In genomic region chr14:105542486-105543145, GRCm38 (mm10) we compare ENCODE assay signal across 8 mouse cellular contexts.
DNase-seq lines count a peak whose midpoint lies in the region; ATAC-seq and TF ChIP-seq lines count a peak whose summit lies in the region.

No protein-coding gene starts in this region.

- no peak overlapping the region for H3K9ac ChIP-seq in intestine, embryonic 14.5 days (ENCODE audit: low read length)
- no peak overlapping the region for H3K9ac ChIP-seq in intestine, postnatal 0 days (ENCODE audit: low read depth, low read length)
- H3K9ac ChIP-seq in forebrain, embryonic 13.5 days = peak overlapping the region; percentile 48

- H3K4me2 ChIP-seq in intestine, embryonic 14.5 days (ENCODE audit: low read length) = no peak overlapping the region
- no peak overlapping the region for H3K4me2 ChIP-seq in intestine, postnatal 0 days (replicated peaks; ENCODE audit: low read depth)
- H3K4me2 ChIP-seq in forebrain, embryonic 13.5 days = peak overlapping the region; percentile 57

- no peak overlapping the region for H3K27ac ChIP-seq in intestine, embryonic 14.5 days (ENCODE audit: low read depth)
- no peak overlapping the region for H3K27ac ChIP-seq in intestine, postnatal 0 days (ENCODE audit: low read depth, low read length)
- no peak overlapping the region; the same call in 1 of the 2 replicates for H3K27ac ChIP-seq in forebrain, embryonic 13.5 days
- peak overlapping the region; percentile 74 for H3K27ac ChIP-seq in midbrain, embryonic 10.5 days (replicated peaks)

- no peaks in the 10 kb centered on the region for H3K27me3 ChIP-seq in intestine, embryonic 14.5 days (replicated peaks; ENCODE audit: control insufficient read depth, insufficient read depth, low read length)
- no peaks in the 10 kb centered on the region; the same call in 1 of the 2 replicates for H3K27me3 ChIP-seq in intestine, postnatal 0 days (replicated peaks; ENCODE audit: control insufficient read depth, insufficient read depth, low read length)
- H3K27me3 ChIP-seq in forebrain, embryonic 13.5 days = 0 out of 2 replicates have a peak, but pooled peaks cover 4% of the 10 kb centered on the region
- H3K27me3 ChIP-seq in midbrain, embryonic 10.5 days (ENCODE audit: low read depth, poor library complexity, severe bottlenecking) = peaks cover 38% of the 10 kb centered on the region

- no peak overlapping the region for H3K4me3 ChIP-seq in intestine, embryonic 14.5 days (ENCODE audit: low read depth, low read length)
- H3K4me3 ChIP-seq in intestine, postnatal 0 days (ENCODE audit: low read depth, low read length) = no peak overlapping the region
- H3K4me3 ChIP-seq in forebrain, embryonic 13.5 days = peak overlapping the region; percentile 25
- peak overlapping the region; percentile 43 for H3K4me3 ChIP-seq in midbrain, embryonic 10.5 days

- peak; percentile 55 for DNase-seq in intestine, embryonic 14.5 days (ENCODE audit: low spot score)
- DNase-seq in cerebellum, postnatal 14 days = peak; percentile 45 to 50
- DNase-seq in midbrain, embryonic 10.5 days (ENCODE audit: low spot score) = peak; percentile 74
- no peak for DNase-seq in MN1 (ENCODE audit: low spot score)
- no peak for DNase-seq in urinary bladder, adult 2 months (ENCODE audit: low spot score)
- DNase-seq in frontal cortex, postnatal 10 days (ENCODE audit: low spot score in 2 of 2) = no peak

- H3K4me1 ChIP-seq in intestine, embryonic 14.5 days (replicated peaks; ENCODE audit: control insufficient read depth, insufficient read depth, low read length) = no peaks in the 10 kb centered on the region
- no peaks in the 10 kb centered on the region for H3K4me1 ChIP-seq in intestine, postnatal 0 days (replicated peaks; ENCODE audit: control insufficient read depth, insufficient read depth, low read length)
- peaks cover 11% of the 10 kb centered on the region for H3K4me1 ChIP-seq in forebrain, embryonic 13.5 days
- peaks cover 22% of the 10 kb centered on the region for H3K4me1 ChIP-seq in midbrain, embryonic 10.5 days

- no peaks in the 10 kb centered on the region for H3K9me3 ChIP-seq in intestine, embryonic 14.5 days (ENCODE audit: control insufficient read depth, low read length)
- H3K9me3 ChIP-seq in intestine, postnatal 0 days (ENCODE audit: control insufficient read depth) = no peaks in the 10 kb centered on the region
- H3K9me3 ChIP-seq in forebrain, embryonic 13.5 days (replicated peaks) = no peaks in the 10 kb centered on the region
- no peaks in the 10 kb centered on the region for H3K9me3 ChIP-seq in midbrain, embryonic 10.5 days (replicated peaks)

- H3K36me3 ChIP-seq in intestine, embryonic 14.5 days (ENCODE audit: control insufficient read depth, insufficient read depth, low read length) = no peaks in the 10 kb centered on the region
- no peaks in the 10 kb centered on the region for H3K36me3 ChIP-seq in intestine, postnatal 0 days (ENCODE audit: control insufficient read depth, insufficient read depth)
- H3K36me3 ChIP-seq in forebrain, embryonic 13.5 days (ENCODE audit: poor library complexity, severe bottlenecking) = no peaks in the 10 kb centered on the region
- no peaks in the 10 kb centered on the region for H3K36me3 ChIP-seq in midbrain, embryonic 10.5 days

- ATAC-seq in intestine, embryonic 14.5 days (replicated peaks; ENCODE audit: low FRiP score, low TSS enrichment, low read depth) = no peak
- ATAC-seq in intestine, postnatal 0 days = no peak
- ATAC-seq in forebrain, embryonic 13.5 days = peak; percentile 60; the same call in 1 of the 2 replicates

- TF ChIP-seq CTCF in intestine, postnatal 0 days (IDR thresholded peaks at IDR 0.05; ENCODE audit: low read depth) = no peak

- 33% methylated on average over 15 of the region's 15 CpGs for WGBS in intestine, embryonic 14.5 days
- 44% methylated on average over 15 of the region's 15 CpGs for WGBS in intestine, postnatal 0 days
- WGBS in forebrain, embryonic 13.5 days = 3% methylated on average over 15 of the region's 15 CpGs
- 6% methylated on average over 15 of the region's 15 CpGs for WGBS in midbrain, embryonic 10.5 days

Comparison
In these comparisons a context has a peak if more than half of its experiments do, and no peak if none do; other contexts are left out.
1. DNase-seq: peak in intestine, embryonic 14.5 days (single experiment), cerebellum, postnatal 14 days (2 of 2) and midbrain, embryonic 10.5 days (single experiment); none in MN1 (single experiment), urinary bladder, adult 2 months (single experiment) and frontal cortex, postnatal 10 days (0 of 2).
2. H3K4me3 ChIP-seq: peak in forebrain, embryonic 13.5 days (single experiment) and midbrain, embryonic 10.5 days (single experiment); none in intestine, embryonic 14.5 days (single experiment) and intestine, postnatal 0 days (single experiment).